Mouse (Mus musculus): ENCODE results near the gene Naaladl2.

Naaladl2 gene

DNA sequence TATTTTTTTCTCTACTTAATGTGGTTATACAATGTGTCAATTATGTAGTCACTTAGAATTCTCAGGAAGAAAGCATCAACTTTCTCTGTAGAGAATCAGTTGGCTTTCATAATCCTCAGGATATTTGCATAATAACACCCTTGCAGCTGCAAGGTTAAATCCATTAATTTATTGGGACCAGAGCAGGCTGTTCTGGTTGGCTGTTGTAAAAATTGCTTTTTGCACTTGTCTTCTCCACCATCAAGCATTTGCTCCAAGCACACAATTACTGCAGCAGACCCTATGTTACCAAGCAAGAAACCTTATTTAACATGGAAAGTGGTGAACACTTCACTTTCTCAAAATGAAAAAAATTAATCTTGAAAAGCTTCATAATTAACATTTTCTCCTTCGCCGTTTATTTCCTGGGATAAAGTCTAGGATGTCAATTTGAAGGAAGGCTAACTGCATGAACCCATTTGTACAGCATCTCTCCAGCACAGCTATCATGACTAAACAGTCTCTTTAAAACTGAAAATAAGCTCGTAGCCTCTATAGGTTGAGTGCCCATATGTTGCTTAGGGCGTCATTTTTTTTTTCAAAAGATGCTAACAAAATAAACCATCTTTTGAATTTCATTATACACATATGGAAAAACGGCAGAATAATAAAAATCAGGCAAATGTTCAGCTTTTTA is 205.4 kb downstream of the Naaladl2 start:
- no peak for DNase-seq (ENCODE audit: low spot score)

DNA sequence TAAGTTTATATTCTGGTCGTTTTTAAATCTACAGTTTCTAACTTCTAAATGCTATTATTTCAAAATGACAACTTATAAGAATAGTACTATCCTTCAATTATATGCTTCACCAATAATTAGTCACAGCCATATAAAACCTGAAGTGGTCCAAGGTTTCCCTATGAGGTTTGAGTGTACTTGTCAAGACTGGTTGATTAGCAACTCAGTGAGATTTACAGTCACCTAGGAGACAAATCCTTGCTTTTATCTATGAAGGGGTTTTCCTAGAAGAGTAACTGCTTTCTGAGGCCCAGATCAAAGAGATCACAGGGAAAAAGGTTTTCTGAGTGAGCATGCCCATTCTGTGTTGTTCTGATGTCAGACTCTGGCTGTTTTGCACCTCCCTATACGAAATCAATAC is 222.2 kb downstream of the Naaladl2 start:
- DNase-seq (ENCODE audit: low spot score) = no peak

DNA sequence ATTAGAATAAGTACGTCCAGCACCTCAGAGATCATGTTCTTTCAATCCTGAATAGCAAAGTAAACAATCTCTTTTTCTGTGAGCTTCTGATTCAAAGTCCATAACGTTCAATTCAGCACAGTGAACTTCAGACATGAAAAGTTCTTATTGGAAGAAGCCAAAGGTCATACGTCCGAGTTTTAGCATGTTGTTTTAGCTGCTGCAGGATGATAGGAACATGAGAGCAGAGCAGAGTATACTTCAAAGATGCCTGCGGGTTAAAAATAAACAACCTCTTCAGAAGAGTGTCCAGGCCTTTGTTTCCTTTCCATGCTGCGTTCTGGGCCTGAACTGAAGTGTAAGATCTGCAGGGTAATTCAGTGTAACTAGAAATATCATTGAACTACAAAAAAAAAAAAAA is 222.7 kb downstream of the Naaladl2 start:
- no peak for DNase-seq (ENCODE audit: low spot score)

DNA sequence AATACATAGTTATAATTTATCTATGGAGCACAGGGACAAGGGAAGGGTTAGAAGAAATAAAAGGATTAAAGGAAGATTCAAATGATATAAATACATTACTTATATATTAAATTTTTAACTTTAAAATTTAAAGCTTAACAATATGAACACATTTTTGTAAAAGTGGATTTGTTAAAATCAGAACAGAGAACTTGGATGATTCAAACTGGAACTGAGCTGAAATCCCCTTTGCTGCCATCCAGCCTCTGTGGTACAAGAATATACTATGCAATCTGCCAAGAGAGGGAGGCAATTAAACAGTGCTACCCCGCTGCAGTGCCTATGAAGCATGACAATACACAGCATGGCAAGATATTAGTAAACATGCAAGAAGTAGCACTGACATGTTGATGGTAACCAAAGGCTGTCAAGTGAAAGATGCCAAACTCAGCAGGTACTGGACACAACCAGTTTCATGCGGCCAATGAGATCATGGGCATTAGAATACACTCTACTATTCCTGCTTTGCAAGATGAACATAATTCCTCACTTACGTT is 238.6 kb downstream of the Naaladl2 start:
- no peak for DNase-seq (ENCODE audit: low spot score)

DNA sequence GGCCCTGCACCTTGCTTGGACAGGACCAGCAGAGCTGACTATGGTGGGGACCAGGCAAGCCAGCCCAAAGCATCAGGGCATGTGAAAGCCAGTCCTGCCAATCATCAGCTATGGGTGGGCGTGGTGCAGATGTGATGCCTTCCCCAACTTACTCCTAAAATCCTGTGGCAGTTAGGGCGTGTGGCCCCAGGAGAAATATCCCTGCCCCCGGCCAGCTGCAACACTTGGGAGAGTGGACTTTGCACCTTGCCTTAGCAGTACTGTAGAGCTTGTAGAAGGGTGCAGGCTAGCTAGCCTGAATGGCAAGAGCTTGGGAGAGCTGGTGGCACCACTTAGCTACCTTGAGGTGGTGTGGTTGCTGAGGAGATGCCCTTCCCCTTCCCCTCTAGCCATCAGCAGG is 255.3 kb downstream of the Naaladl2 start:
- DNase-seq (ENCODE audit: low spot score) = no peak

DNA sequence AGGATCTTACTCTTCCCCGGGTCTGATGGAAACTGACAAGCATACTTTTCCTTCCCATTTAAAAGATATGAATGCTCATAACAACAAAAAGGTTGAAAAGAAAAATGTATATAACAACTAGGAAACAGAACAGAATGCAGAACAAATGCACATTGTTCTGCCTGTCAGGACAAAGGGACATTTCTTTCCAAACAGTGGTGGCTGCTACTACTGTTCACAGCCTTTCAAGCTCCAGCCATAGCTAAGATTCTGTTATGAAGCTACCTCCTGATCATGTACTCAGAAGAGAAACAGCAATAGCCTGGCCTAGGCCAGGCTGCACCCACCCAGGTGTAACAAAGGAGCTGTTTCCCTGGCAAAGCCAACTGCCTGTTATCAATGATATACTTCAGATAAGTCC is 271.8 kb downstream of the Naaladl2 start:
- DNase-seq (ENCODE audit: low spot score) = no peak

DNA sequence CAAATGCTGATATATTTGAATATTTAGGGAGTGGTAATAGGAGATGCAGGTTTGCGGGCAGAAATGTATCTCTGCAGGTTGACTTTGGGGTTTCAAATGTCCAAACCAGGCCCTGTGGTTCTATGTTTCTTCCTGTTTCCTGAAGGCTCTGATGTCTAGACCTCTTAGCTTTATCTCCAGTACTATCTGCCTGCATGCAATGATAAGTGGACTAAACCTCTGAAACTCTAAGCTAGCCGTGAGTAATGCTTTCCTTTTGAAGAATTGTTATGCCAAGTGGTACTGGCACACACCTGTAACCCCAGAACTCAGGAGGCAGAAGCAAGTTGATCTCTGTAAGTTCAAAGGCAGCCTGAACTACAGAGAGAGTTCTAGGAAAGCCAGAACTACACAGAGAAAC is 291.1 kb downstream of the Naaladl2 start:
- no peak for DNase-seq (ENCODE audit: low spot score)

DNA sequence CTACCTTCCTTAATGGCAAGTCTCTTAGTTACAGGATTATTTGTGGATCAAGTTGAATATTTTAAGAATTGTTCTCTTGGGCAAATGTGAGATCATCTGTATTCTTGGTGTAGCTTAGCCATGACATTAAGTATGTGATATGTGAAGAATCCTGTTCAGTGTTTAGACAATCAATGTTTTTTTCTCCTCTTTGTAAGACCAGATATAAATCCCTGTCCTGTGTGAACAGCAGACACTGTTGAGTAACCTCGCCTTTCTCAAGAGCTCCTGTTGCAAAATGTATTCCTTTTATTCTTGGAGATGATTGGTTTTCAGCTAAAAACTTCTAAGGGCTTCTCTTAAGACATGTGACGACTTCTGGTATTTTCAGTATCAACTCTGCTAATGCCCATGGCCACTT is 347.3 kb downstream of the Naaladl2 start:
- DNase-seq (ENCODE audit: low spot score) = no peak

DNA sequence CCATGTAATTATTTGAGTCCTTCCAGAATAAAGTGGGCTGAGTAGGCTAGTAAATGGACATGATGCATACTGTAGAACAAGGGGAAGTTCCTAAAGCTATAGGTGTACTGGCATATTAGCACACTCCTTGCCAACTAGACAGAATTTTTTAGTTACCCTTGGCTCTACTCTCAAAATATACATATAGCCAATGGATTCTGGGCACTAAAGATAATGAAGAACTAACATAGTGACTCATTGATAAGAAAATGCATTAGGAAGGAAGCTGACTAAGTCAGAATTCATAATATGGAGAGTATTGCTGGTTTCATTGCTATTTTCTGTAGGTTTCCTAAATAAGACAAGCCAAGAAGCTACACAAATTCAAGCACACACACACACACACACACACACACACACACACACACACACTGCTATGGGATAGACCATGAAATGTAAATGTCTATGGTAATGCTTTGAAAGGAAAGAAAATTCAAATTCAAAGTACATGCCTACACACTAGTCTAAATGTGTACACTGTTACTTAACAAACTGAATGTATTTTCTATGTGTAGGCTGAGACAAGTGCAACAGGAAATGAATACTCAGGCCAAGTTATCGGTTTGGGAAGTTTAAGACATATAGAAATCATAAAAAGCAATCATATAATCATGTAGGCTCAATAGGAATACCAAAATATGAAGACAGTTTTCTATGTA is 356.5 kb downstream of the Naaladl2 start:
- DNase-seq (ENCODE audit: low spot score) = no peak

DNA sequence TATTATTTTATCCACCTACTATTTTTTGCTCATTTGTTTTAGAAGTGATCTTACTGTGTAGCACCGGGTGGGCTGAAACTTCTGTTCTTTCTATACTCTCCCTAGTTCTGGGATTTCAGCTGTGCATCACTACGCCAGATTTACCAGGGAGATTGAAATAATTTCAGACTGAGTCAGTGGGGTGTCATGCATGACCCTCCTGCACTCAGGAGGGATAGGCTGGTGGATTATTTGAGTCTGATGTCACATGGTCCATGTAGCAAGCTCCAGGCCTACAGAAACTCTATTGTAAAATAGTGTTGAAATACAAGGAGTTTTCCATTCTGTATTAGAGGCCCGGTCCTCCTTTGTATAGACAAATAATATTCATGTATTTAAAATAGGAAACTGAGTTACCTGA is 360.0 kb downstream of the Naaladl2 start:
- no peak for DNase-seq (ENCODE audit: low spot score)

DNA sequence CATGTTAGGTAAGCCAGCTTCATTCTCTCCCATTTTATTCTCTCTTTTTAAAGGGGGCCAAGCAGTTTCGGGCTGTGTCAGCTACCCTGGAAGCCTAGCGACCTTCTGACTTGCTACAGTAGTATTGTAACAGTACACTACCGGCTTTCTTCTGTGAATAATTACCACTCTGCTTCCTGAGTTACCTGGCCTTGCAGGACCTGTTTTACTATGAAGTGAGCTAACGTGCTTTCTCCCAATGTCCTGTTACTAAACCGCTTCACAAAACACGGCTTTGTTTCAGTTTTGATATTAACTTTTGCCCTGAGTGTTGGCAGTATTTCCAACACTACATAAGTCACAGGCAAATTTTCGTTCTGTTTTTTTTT is 360.6 kb downstream of the Naaladl2 start:
- DNase-seq (ENCODE audit: low spot score) = no peak

DNA sequence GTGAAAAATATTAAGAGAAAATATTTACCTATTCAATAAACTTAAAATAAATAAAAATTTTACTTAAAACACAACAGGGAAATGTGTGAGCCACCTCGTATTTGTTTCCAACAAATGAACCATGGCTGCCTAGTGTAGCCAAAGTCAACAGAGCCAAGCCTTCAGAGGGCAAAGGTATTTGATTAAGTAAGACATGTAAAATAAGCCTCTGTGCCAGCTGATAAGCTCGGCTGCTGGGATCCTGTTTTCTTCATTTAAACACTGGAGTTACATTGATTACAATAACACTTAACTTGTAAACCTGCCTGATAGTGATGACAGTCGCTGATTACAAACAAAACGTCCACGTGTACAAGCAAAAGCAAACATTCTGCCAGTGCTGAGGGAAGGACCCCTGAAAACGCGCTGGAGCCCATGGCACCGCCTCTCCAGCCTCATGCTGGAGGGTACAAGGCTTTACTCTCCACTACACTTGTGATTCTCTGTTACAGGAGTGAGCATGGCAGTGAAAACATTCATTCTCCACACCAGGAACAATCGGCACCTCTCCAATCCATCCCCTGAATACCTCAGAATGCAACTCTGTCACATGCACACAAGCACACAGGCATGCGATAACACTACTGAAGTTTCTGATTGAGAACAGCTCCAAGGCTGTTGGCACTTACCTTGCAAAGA is 361.1 kb downstream of the Naaladl2 start:
- no peak for DNase-seq (ENCODE audit: low spot score)

DNA sequence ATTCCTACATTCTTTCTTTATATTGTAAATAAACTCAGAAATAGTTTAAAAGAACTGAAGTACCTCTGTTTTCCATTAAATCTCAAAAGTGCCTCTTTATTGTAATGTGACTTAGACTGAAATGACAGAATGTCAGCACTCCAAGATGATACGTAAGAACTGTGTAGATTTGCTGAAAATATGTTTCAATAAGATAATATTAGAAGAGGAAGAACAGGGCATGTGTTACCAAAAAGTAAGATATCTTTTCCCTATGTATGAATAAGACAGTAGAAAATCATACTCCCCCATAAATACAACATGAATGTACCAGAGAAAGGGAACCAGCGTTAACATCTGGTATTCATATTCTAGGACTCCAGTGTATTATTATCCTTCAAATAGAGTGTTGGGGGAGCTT is 362.4 kb downstream of the Naaladl2 start:
- DNase-seq (ENCODE audit: low spot score) = no peak

DNA sequence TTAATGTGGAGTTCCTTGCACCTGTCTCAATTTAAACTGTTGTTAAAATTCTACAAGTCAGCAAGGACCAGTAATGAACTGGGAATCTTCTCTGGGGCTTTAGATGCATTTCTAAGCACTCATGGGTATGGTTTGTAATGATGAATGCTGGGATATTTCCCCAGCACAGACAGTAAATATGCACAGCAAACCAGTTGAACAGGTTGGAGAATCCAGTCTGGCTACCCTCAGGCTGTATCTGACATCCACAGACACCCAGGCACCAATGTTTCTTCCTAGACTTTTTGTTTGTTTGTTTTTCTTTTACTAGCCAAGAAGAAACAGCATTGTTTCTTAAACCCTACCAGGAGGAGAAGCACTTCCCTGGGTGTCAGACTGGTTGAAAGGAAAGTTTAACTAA is 365.6 kb downstream of the Naaladl2 start:
- no peak for DNase-seq (ENCODE audit: low spot score)

DNA sequence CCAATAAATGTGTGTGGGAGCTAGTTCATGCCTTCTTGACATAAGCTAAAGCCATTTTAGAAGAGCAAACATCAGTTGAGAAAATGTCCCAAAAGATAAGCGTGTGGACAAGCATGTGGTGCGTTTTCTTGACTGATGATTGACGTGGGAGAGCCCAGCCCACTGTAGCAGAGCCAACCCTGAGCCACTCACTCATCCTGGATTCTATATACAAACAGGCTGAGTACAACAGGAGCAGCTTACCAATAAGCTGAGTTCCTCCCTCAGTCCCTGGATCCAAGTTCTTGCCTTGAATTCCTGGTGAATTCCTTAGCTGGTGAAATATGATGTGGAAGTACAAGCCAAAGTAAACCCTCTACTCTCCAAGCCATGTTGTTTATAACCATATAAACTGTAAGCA is 395.0 kb downstream of the Naaladl2 start:
- no peak for DNase-seq (ENCODE audit: low spot score)

DNA sequence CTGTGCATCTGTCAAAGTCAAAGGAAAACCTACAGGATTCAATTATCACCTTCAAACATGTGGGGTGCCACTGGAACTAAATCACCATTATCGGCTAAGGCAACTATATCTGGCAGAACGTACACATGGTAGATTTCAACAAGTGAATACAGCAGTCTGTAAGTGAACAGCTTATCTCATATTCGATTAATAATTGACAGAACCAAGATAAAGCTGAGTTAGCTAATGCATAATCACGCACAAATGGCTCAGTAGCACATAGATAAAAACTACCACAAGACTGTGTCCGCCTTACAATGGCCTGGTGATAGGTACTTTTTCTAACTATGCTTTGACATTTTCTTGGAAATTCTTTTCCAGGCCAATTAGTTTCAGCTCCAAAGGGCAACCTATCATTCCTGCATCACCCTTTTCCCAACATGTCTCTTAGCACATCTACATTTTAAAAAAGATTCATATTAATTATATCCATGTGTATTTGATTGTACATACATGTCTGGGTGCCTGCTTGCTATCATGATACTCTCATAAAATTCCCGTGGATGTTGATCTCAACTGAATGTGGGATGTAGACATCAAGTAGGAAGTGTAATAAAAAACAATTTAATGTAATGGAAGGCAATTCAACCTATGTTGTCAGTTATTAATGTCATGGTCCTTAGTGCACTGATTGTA is 396.7 kb downstream of the Naaladl2 start:
- no peak for DNase-seq (ENCODE audit: low spot score)

DNA sequence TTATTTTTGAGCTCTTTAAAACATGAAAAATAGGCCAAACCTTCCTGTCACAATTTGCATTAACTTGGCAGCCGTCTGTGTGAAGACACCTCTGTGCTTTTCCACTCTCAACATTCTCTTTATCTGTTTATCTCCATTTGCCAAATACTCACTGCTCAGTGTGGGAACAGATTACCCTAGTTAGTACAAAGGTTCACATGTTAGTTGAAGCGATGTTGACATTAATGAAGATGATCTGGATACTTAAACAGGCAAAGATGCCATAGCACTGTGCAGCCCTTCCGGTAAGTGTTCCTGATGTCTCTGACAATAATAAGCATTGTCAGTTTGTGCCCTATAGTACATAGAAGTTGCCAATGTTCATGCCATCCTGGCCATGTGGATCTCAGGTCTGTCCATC is 400.1 kb downstream of the Naaladl2 start:
- DNase-seq (ENCODE audit: low spot score) = no peak

DNA sequence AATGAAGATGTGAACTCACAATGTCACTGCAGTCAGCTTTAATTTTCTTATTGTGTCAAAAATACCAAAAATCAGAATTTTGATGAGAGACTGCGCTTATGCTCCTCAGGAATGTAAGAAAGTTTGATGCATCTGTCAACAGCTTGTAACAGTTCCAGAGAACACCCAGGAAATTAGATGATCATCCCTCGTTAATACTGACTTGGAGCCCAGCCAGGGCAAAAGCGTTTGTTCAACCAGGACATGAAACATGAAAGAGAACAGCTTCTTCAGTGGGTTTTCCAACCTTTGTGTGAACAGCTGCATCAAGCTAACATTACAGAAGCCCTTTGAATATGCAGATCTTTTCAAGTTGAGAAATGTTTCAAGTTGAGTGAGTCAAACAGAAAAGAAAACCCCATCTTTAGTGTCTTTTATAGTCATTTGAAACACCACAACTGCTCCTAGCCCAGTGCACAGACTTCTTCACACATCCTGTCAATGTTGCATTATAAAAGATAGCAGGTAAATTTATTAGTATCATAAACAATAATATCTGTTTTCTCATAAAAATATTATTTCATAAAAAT is 424.8 kb downstream of the Naaladl2 start:
- no peak for DNase-seq (ENCODE audit: low spot score)

DNA sequence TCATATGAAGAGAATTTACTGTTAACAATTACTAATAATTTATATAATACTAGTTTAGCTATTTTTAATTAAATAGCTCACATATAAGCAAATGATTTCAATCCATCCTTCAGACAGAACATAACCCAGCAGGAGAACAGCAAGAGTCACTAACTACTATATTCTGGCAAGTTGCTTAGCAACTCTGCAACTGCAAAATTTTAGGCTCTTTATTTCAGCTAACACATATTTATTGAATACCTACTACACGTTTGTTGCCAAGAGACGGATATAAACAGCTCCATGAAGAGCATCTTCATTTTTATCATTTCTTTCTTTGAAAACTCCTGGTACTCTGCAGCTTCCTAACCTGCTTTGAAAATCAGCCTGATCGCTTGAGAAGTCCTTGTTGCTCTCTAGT is 429.3 kb downstream of the Naaladl2 start:
- no peak for DNase-seq (ENCODE audit: low spot score)

DNA sequence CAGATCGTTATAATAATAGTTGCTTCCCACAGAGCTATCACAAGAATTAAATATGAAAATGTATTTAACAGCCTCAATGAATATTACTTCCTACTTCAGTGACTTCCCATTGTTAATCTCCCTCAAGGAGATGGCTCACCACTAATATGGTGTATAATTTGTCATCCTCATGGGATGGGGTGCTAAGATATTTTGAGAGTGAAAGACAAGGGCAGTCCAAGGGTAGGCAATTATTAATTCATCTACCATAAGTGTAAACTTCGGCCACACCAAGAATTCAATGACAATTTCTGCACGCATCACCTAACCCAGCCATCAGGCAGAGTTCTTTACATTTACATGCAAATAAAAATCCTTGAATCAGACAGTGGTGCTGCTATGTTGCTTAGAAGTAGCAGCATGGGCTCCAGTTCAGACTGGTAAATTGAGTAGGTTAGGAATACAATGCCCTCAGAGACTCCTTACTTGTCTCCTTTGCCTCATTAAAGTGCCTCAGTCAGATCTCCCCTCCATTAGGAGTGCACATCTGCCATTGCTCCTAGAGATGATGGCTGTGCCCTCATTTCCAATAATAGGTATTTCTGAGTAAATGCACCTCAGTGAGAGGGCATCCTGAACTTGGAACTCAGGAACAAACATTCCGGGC is 438.2 kb downstream of the Naaladl2 start:
- no peak for DNase-seq (ENCODE audit: low spot score)

DNA sequence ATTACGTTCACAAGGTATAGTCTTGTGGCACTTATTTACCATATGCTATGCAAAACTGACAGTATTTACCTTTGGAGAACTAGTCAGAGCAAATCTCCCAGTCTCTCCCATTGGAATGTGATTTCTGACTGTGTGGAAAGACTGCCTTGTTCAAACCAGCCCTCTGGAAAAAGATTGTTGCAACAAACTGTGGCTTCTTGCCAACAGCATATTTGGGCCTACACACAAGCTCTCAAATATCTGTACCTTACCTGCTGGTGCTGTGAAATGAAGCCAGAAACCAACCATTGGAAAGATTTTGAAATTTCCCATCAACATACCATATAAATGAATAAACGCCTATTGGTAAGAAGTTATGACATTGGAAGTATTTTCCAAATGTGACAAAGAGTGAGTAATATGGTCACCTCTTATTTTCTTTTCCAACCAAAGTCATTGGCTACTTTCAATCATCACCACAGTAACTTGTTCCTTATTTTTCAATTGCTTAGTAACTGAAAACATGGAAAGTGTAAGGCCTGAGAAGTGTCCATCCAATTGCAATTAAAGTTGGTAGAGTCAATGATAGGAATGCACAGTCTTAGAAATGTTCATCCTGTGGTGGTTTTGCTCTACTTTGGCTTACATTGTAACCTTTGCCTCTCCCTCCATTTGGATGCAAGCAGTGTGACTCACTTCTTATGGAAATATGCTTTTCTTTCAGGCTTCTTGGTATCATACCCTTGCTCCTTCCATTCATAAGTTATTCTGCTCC is 453.7 kb downstream of the Naaladl2 start:
- DNase-seq (ENCODE audit: low spot score) = no peak

Measured in left cerebral cortex, adult 11 months (tissue).